Mouse (Mus musculus) liver, embryonic 16.5 days (tissue): ENCODE measurements around the gene Fbxw10. TPM values are rescaled to one million over a fixed set of nuclear protein-coding genes. Genes with fewer than 3 reads are reported as not detected.

Experiments
- ATAC-seq: fragments of 200-750 bp; cut with Nextera tagmentation; 2 replicates; pipeline ENCODE4 v1.8.0; 2017; ENCODE audit warnings: low read depth, mild to moderate bottlenecking, moderate number of reproducible peaks, moderate library complexity
- H3K27ac ChIP-seq: fragments of 300-500 bp; sonication (generic); 2 replicates; pipeline ENCODE4 v1.5.1; 2014; ENCODE audit warnings: mild to moderate bottlenecking, low read length
- H3K27me3 ChIP-seq: fragments of 300-500 bp; sonication (generic); 2 replicates; pipeline ENCODE4 v1.6.1; 2014; ENCODE audit warnings: low read depth, low read length, mixed read lengths; ENCODE audit not compliant: control insufficient read depth, insufficient read depth
- H3K36me3 ChIP-seq: fragments of 300-500 bp; sonication (generic); 2 replicates; pipeline ENCODE4 v1.6.1; 2014; ENCODE audit warnings: mild to moderate bottlenecking; ENCODE audit not compliant: control insufficient read depth, insufficient read depth
- H3K4me1 ChIP-seq: fragments of 300-500 bp; sonication (generic); 2 replicates; pipeline ENCODE4 v1.6.1; 2014; ENCODE audit warnings: low read depth, low read length, mixed read lengths; ENCODE audit not compliant: control insufficient read depth
- H3K4me2 ChIP-seq: fragments of 300-500 bp; sonication (generic); 2 replicates; pipeline ENCODE4 v1.6.1; 2014; ENCODE audit warnings: low read depth, low read length, mixed read lengths
- H3K4me3 ChIP-seq: fragments of 300-500 bp; sonication (generic); 2 replicates; pipeline ENCODE4 v1.5.1; 2014; ENCODE audit warnings: low read depth, mild to moderate bottlenecking, low read length
- H3K9ac ChIP-seq: fragments of 300-500 bp; sonication (generic); 2 replicates; pipeline ENCODE4 v1.6.1; 2014; ENCODE audit warnings: low read depth, low read length
- H3K9me3 ChIP-seq: fragments of 300-500 bp; sonication (generic); replicated peaks from 2 replicates; pipeline ENCODE4 v1.6.1; 2016; ENCODE audit warnings: low read length; ENCODE audit not compliant: control insufficient read depth
- WGBS: fragments of 180-500 bp; shearing (Covaris S2); extraction: QIAGEN DNeasy Blood & Tissue Kit; methylation state at CpG from one replicate; pipeline ENCODE4 v1.1.7; 2014; ENCODE audit not compliant: insufficient replicate concordance; 5-methylcytosine and 5-hydroxymethylcytosine counted together
- polyA plus RNA-seq: library from polyadenylated mRNA; unstranded; fragments of >200 nt; fragmentation: Nextera tagmentation; extraction: Ambion mirVana; gene quantifications from 2 replicates; pipeline ENCODE4 v1.2.1, GENCODE M21; 2015

Gene Fbxw10
- polyA plus RNA-seq, 1 experiment from 2014 or later = 0.18 TPM

DNA sequence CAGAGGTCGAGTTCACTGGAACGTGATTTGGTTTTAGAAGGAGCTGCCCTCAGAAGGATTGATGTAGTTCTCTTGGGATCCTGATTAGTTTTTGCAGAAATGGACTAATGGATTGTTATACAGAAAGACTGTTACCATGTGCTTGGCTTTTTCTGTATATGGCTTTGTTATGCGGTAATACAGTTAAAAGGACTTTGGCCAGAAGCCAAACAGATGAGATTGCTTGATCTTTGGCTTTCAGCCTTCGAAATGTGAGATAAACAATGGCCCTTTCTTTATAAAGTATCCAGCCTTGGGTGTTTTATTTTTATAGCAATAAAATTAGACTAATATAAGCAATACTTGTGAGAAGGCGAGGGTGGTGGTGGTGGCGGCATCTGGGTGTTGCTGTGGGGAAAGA, 30.3 kb upstream of the Fbxw10 start:
- H3K9me3 ChIP-seq = no peaks in the 10 kb centered on the region
- no peak for ATAC-seq
- no peak overlapping the region for H3K9ac ChIP-seq
- no peaks in the 10 kb centered on the region for H3K36me3 ChIP-seq
- no peaks in the 10 kb centered on the region for H3K27me3 ChIP-seq
- H3K4me3 ChIP-seq = no peak overlapping the region
- H3K27ac ChIP-seq = no peak overlapping the region
- WGBS = 56% methylated on average over 6 of the region's 6 CpGs
- H3K4me1 ChIP-seq = peaks cover 6% of the 10 kb centered on the region
- H3K4me2 ChIP-seq = no peak overlapping the region

DNA sequence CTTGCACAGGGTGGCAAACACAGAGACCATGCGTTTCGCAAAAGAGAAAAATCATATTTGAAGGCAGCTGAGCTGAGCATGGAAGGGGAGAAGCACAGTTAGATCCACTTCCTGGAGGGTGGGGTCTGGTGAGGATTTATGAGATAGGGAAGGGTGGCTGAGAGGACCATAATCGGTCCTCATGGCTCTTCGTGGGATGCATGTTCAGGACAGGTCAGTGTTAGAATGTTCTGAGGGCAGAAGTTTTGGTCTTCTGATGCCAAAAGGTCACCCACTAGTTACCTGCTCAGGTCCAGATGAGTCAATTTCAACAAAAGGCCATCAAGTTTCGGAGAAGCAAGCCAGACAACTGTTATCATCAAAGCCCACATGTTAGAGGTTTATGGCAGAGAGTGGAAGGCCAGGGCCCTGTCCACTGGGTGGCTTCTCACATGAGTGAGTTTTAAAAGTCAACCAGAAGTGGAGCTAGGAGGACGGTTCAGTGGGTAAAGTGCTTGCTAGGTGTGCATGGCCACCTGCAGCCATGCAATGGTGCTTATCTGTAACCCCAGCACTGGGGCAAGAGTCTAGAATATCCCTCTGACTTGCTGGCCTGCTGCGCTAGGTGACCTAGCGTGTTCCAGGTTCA, 27.7 kb upstream of the Fbxw10 start:
- Histone ChIP-seq H3K36me3 (no peaks in the 10 kb centered on the region), H3K4me3 (no peak overlapping the region), H3K9me3 (no peaks in the 10 kb centered on the region), H3K27me3 (no peaks in the 10 kb centered on the region; the same call in 1 of the 2 replicates), H3K4me1 (peaks cover 6% of the 10 kb centered on the region), H3K4me2 (no peak overlapping the region), H3K27ac (no peak overlapping the region), H3K9ac (no peak overlapping the region)
- 36% methylated on average over 8 of the region's 8 CpGs for WGBS
- ATAC-seq = no peak

DNA sequence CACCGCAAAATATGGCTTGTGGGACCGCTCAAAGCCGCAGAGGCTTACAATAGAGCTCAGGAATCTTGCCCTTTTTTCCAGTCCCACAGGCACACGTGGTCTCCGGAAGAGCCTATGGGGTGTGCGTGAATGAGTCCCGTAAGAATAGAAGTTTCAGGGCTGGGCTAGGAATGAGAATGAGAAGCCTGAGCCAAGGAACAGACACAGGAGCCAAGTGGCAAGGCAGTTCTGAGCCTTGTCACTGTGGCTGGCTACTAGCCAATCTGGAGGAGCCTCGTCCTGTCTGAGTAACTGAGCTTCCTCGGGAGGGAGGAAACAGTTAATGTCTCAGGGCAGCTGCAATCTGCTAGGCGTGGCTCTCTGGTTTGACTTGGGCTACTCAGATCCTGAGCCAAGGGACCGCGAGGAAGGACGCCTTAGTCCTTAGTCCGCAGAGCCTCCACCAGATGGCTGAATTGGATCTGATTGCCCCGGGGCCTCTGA, 26.8 kb upstream of the Fbxw10 start, which contains the start of gene Trim16:
Trim16 (plus strand) TSS at position 173 of the 483 bp plus-strand sequence.
- peak; percentile 56 for ATAC-seq
- Histone ChIP-seq H3K9ac (peak within 1 kb of the TSS; percentile 42; the same call in 1 of the 2 replicates), H3K27me3 (no peaks in the 10 kb centered on the region; the same call in 1 of the 2 replicates), H3K27ac (no peak within 1 kb of the TSS), H3K4me2 (peak within 1 kb of the TSS; percentile 46), H3K36me3 (no peaks in the 10 kb centered on the region), H3K4me3 (peak within 1 kb of the TSS; percentile 47), H3K4me1 (peaks cover 6% of the 10 kb centered on the region), H3K9me3 (no peaks in the 10 kb centered on the region)
- 3% methylated on average over 15 of the region's 15 CpGs for WGBS

DNA sequence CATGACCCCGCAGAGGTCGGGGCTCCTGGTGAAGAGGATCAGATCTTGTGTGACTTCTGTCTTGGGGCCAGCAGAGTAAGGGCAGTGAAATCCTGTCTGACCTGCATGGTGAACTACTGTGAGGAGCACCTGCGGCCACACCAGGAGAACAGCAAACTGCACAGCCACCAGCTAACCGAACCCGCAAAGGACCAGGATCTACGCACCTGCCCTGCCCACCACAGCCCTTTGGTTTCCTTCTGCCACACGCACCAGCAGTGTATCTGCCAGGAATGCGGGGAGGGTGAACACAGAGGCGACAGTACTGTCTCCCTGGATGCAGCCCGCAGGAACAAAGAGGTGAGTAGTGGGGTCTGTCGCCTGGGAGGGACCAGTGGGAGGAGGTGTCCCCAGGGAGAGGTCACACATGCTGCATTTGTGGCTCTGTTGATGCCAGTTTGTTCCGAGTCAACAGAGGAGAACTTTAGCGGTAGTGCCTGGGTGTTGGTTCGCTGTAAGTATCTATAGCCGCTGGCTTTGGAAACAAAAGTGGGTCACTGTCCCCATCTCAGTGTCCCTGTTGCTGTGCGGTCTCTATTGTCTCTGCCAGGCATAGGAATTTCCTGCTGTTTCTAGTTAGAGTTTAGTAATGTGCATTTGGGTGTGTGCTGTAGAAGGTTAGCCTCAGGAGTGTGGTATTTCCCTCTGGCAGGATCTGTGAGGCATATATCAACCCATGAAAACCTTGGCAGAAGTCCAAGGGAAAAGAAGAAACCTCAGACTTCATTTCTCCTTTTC, 26.0 kb upstream of the Fbxw10 start:
- 3% methylated on average over 16 of the region's 16 CpGs for WGBS
- Histone ChIP-seq H3K4me2 (peak overlapping the region; percentile 46), H3K9ac (peak overlapping the region; percentile 42; the same call in 1 of the 2 replicates), H3K27ac (no peak overlapping the region), H3K4me1 (peaks cover 6% of the 10 kb centered on the region), H3K9me3 (no peaks in the 10 kb centered on the region), H3K4me3 (peak overlapping the region; percentile 47), H3K36me3 (no peaks in the 10 kb centered on the region), H3K27me3 (no peaks in the 10 kb centered on the region; the same call in 1 of the 2 replicates)
- no peak for ATAC-seq

DNA sequence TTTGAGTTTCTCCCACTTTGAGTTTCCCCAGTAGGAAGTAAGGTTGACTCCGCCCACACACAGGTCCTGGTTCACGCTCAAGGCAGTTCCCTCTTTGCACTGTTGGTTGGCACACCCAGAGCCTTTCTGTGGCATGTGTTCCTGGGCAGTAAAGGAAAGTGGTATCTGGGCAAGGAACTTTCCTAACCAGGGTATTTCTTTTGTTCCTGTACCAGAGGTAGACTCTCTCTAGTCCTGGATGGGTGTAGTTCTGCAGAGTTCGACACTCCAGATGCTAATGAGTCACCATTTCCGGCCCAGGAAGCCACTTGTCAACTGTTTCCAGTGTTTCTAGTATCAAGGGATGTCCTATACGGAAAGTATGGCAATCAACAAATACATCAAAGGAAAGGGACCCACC, 25.0 kb upstream of the Fbxw10 start:
- WGBS = 27% methylated on average over 5 of the region's 5 CpGs
- no peak overlapping the region for H3K27ac ChIP-seq
- H3K36me3 ChIP-seq = no peaks in the 10 kb centered on the region
- no peaks in the 10 kb centered on the region; the same call in 1 of the 2 replicates for H3K27me3 ChIP-seq
- no peak for ATAC-seq
- no peaks in the 10 kb centered on the region for H3K9me3 ChIP-seq
- peaks cover 6% of the 10 kb centered on the region for H3K4me1 ChIP-seq
- 0 out of 2 replicates have a peak overlapping the region, but pooled peaks have one; percentile 1 for H3K4me2 ChIP-seq
- H3K9ac ChIP-seq = no peak overlapping the region
- H3K4me3 ChIP-seq = peak overlapping the region; percentile 3; the same call in 1 of the 2 replicates

DNA sequence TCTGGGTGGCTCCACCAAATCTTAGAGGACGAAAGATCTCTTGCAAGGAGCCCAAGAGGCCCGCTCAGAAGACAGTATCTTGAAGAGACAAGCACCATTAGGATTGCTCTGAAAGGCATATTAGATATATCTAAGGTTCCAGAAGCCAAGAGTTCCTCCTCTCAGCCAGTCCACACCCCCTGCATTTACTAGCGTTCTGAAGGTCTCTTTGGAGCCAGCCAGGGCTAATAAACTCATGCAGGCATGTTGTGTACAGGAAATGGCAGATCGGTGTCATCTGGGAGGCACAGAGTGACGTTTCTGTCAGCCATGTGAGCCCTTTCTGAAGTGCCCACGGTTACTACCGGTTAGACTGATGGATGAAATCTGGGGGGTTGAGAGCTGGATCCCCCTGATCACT, 22.7 kb upstream of the Fbxw10 start:
- Histone ChIP-seq H3K4me3 (no peak overlapping the region), H3K27ac (no peak overlapping the region), H3K9me3 (no peaks in the 10 kb centered on the region), H3K27me3 (no peaks in the 10 kb centered on the region; the same call in 1 of the 2 replicates), H3K4me1 (peaks cover 6% of the 10 kb centered on the region), H3K36me3 (no peaks in the 10 kb centered on the region), H3K4me2 (no peak overlapping the region), H3K9ac (no peak overlapping the region)
- 24% methylated on average over 7 of the region's 7 CpGs for WGBS
- ATAC-seq = no peak

DNA sequence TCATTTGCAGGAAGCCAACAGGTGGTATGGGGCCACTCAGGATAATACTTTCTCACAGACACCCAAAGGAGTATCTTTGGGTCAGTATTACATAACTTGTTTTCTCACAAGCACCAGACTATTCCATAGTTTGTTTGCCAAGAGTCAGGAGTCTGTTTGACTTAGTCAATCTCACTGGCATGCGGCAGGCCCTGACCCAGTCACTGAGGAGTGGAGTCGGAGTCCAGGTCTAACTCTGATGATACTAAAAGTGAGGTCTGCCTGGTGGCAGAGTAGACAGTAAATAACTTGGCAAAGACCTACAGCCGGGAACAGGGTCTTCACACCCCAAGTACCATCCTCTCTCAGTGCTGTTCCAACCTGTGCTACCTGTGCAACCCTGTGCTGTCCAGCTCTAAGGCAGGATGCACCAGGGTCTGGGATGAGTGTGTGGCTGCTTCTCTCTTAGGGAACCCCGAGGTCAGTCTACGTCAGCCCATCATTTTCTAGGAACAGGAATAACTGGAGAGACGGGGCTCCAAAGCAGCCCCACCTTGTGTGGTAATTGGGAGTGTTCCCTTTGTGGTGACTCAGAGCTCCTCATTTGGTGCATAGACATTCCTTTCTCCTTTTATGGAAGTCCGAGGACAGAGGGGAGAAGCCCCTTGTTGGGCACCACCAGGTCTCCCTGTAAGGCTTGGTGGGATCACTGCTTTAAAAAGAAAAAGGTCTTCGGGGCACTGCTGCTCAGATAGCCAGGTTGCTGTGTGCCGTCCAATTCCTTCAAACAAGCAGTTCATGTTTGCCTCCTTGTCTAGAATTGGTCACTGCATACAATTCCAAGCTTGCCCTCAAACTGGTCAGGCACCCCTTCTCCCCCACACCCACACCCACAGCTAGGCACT, 21.4 kb upstream of the Fbxw10 start:
- H3K4me1 ChIP-seq = peaks cover 4% of the 10 kb centered on the region
- no peak for ATAC-seq
- no peak overlapping the region for H3K4me2 ChIP-seq
- WGBS = 59% methylated on average over 9 of the region's 9 CpGs
- H3K9ac ChIP-seq = no peak overlapping the region
- H3K36me3 ChIP-seq = no peaks in the 10 kb centered on the region
- no peaks in the 10 kb centered on the region for H3K9me3 ChIP-seq
- no peak overlapping the region for H3K27ac ChIP-seq
- H3K4me3 ChIP-seq = no peak overlapping the region
- no peaks in the 10 kb centered on the region; the same call in 1 of the 2 replicates for H3K27me3 ChIP-seq

DNA sequence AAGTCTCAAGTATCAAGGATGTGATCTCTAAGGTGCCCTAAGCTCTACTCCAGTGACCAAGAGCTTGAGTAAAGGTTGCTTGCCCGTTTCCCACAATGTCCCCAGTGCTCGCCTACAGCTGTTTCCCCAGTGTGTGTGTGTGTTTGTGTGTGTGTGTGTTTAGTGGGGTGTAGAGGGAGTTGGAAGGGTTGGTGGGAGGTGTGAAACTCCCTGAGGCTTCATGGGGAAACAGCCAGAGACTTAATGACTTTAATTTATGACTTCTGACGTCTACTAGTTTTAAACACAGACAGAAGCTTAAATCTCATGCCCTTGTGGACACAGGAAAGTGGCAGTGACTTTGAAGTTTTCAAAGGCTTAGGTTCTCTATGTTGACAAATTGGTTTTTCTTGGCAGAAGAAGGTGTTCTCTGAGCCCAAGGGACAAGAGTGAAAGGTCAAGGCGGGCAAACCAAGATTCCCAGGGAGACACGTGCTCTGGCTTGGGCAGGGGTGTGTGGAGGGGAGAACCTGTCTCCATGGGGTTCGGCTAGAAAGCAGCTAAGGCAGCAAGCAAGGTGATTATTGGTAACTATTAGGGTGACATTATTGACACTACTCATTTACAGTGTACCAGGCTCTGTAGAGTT, 20.6 kb upstream of the Fbxw10 start:
- Histone ChIP-seq H3K9ac (no peak overlapping the region), H3K27ac (no peak overlapping the region)
- no peak for ATAC-seq

More for the DNA sequence above, 20.6 kb upstream of the Fbxw10 start:
- Histone ChIP-seq H3K36me3 (no peaks in the 10 kb centered on the region), H3K9me3 (no peaks in the 10 kb centered on the region), H3K4me2 (no peak overlapping the region), H3K4me3 (no peak overlapping the region), H3K4me1 (no peaks in the 10 kb centered on the region), H3K27me3 (no peaks in the 10 kb centered on the region; the same call in 1 of the 2 replicates)
- WGBS = 59% methylated on average over 6 of the region's 6 CpGs
